Mouse (Mus musculus): ENCODE measurements around the gene Tmod1.

- no peak for TF ChIP-seq CTCF (IDR thresholded peaks at IDR 0.05)
- no peak for TF ChIP-seq EP300 (IDR thresholded peaks at IDR 0.05)
Observed at GRCm38 (mm10) chr4:46023021-46023481, 15.7 kb upstream of the Tmod1 start.

Data from lung, postnatal 0 days (tissue).